Mouse (Mus musculus) bone marrow macrophage, adult 2 months (primary cell): ENCODE measurements around the gene Camk1g.

Experiments used
- CTCF ChIP-seq: IDR thresholded peaks from 2 replicates; pipeline ENCODE4 v1.5.1; 2012; ENCODE audit warnings: low read depth, mild to moderate bottlenecking, low read length, moderate library complexity
- POLR2A ChIP-seq: IDR thresholded peaks from 2 replicates; pipeline ENCODE4 v1.6.1; 2012; ENCODE audit warnings: mild to moderate bottlenecking, low read depth, low read length, borderline replicate concordance

DNA sequence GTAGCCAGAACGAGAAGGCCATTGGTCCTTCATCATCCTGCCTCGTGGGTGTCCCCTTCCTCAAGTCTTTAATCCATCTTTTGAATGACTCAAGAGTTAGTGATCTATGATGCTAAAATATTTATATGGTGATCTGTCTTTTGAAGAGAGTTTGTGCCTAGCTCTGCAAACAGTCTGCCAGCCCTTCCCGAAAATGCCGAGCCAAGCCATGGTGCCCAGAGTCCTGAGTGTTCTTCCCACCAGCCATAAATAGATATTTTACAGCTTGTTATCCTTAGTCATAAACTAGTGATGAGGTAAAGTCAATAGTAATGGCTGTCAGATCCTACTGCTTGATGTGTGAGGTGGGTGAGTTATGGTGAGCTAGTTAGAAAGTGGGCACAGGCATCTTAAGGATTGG, 44.0 kb upstream of the Camk1g start:
- TF ChIP-seq POLR2A, result no peak
- TF ChIP-seq CTCF, result no peak
